Mouse (Mus musculus) megakaryocyte, embryonic 14.5 days (primary cell): ENCODE measurements around the gene Gm765.

ENCODE experiments used
- FLI1 ChIP-seq: IDR thresholded peaks from 2 replicates; pipeline ENCODE4 v1.6.1; 2012; ENCODE audit warnings: low read length, inconsistent platforms, mixed read lengths
- GATA1 ChIP-seq: IDR thresholded peaks from 3 replicates; pipeline ENCODE4 v1.6.1; 2012; ENCODE audit warnings: mixed read lengths, low read length, inconsistent platforms, borderline replicate concordance

GRCm38 (mm10) chr6:98282791-98283190 lies 59.8 kb downstream of the Gm765 start:
- TF ChIP-seq GATA1 (no peak), FLI1 (no peak)
